Mouse (Mus musculus): Measurements from ENCODE around the gene Cnot10. TPM values are rescaled to one million over a fixed set of nuclear protein-coding genes. Genes with fewer than 3 reads are reported as not detected.

Gene Cnot10
- polyA plus RNA-seq, 1 experiment: 61.0 TPM

DNA sequence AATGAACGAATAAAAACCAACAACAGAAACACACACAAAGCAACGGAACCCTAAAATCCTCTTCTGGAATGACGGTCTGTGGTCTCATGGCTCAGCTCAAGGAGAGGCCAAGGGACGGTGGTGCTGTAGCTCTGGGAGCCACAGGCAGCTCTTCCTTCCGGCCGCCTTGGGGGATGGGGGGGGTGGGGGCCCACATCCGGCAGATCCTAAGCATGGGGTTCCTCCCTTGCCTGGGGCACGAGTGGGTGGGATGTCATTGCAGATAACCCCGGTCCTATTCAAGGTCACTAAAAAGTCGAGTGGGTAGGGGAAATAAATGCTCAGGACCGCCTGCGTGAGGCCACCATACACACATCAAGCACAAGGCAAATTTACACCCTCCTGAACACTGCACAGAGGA lies 93.2 kb downstream of the Cnot10 start:
- Histone ChIP-seq H3K9ac (ENCODE audit: low read depth, poor library complexity, severe bottlenecking) (peak overlapping the region; percentile 63), H3K27ac (ENCODE audit: insufficient read depth, low read length) (peak overlapping the region; percentile 63; the same call in 1 of the 2 replicates)

DNA sequence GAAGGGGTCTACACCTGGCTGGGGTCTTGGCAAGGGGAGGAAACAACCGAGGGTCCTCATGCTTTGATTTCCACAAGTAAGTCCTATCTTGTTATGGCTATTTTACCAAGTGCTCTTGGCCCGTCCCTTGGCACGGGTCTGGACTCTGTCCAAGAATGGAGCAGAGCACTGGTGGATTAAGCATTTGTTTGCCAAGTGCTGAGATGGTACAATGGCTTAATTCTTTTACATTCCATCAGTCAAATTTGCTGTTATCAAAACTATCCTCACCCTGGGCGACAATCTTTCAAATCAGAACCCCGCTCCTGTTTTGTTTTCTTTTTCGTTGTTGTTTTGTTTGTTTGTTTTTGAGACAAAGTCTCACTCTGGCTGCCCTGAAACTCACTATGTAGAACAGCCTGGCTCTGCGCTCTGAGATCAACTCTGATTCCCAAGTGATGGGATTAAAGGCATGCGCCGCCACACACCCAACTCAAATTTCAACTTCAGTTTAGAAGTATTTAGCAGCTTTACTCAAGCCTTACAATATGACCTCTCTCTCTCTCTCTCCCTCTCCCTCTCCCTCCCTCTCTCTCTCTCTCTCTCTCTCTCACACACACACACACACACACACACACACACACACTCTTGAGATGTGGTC lies 95.1 kb downstream of the Cnot10 start:
- TF ChIP-seq EP300 (IDR thresholded peaks at IDR 0.05; ENCODE audit: insufficient read depth, low read depth, low read length): no peak
- no peak for TF ChIP-seq POLR2A (IDR thresholded peaks at IDR 0.05; ENCODE audit: insufficient read depth, low read length)
- TF ChIP-seq CTCF (IDR thresholded peaks at IDR 0.05; ENCODE audit: low read depth, low read length): no peak
- Histone ChIP-seq H3K4me3 (ENCODE audit: low read depth, low read length) (no peak overlapping the region), H3K4me1 (ENCODE audit: control insufficient read depth, insufficient read depth, low read length) (peaks cover 4% of the 10 kb centered on the region)

More for the DNA sequence above, 93.2 kb downstream of the Cnot10 start:
- Histone ChIP-seq H3K4me3 (ENCODE audit: low read depth, low read length) (peak overlapping the region; percentile 23; the same call in 1 of the 2 replicates), H3K27me3 (ENCODE audit: control insufficient read depth, insufficient read depth, low read length, poor library complexity, severe bottlenecking) (no peaks in the 10 kb centered on the region), H3K36me3 (ENCODE audit: control insufficient read depth, insufficient read depth, low read length, poor library complexity, severe bottlenecking) (peaks cover 4% of the 10 kb centered on the region; the same call in 1 of the 2 replicates), H3K4me1 (ENCODE audit: control insufficient read depth, insufficient read depth, low read length) (peaks cover 6% of the 10 kb centered on the region), H3K9me3 (replicated peaks; ENCODE audit: control insufficient read depth, insufficient read depth, low read length, poor library complexity, severe bottlenecking) (no peaks in the 10 kb centered on the region)
- peak; percentile 97 for TF ChIP-seq EP300 (IDR thresholded peaks at IDR 0.05; ENCODE audit: insufficient read depth, low read depth, low read length)
- no peak for TF ChIP-seq POLR2A (IDR thresholded peaks at IDR 0.05; ENCODE audit: insufficient read depth, low read length)
- TF ChIP-seq CTCF (IDR thresholded peaks at IDR 0.05; ENCODE audit: low read depth, low read length): no peak

GRCm38 (mm10) chr9:114543882-114544753 lies 95.9 kb downstream of the Cnot10 start:
- Histone ChIP-seq H3K27ac (ENCODE audit: insufficient read depth, low read length) (no peak overlapping the region; the same call in 1 of the 2 replicates), H3K4me1 (ENCODE audit: control insufficient read depth, insufficient read depth, low read length) (peaks cover 7% of the 10 kb centered on the region), H3K36me3 (ENCODE audit: control insufficient read depth, insufficient read depth, low read length, poor library complexity, severe bottlenecking) (peaks cover 8% of the 10 kb centered on the region), H3K9me3 (replicated peaks; ENCODE audit: control insufficient read depth, insufficient read depth, low read length, poor library complexity, severe bottlenecking) (no peaks in the 10 kb centered on the region), H3K4me3 (ENCODE audit: low read depth, low read length) (no peak overlapping the region), H3K27me3 (ENCODE audit: control insufficient read depth, insufficient read depth, low read length, poor library complexity, severe bottlenecking) (no peaks in the 10 kb centered on the region), H3K9ac (ENCODE audit: low read depth, poor library complexity, severe bottlenecking) (0 out of 2 replicates have a peak overlapping the region, but pooled peaks have one; percentile 22)
- no peak for TF ChIP-seq EP300 (IDR thresholded peaks at IDR 0.05; ENCODE audit: insufficient read depth, low read depth, low read length)
- no peak for TF ChIP-seq POLR2A (IDR thresholded peaks at IDR 0.05; ENCODE audit: insufficient read depth, low read length)
- TF ChIP-seq CTCF (IDR thresholded peaks at IDR 0.05; ENCODE audit: low read depth, low read length): no peak

More for the DNA sequence above, 95.1 kb downstream of the Cnot10 start:
- peaks cover 8% of the 10 kb centered on the region for H3K36me3 ChIP-seq (ENCODE audit: control insufficient read depth, insufficient read depth, low read length, poor library complexity, severe bottlenecking)
- H3K9ac ChIP-seq (ENCODE audit: low read depth, poor library complexity, severe bottlenecking): peak overlapping the region; percentile 63; the same call in 1 of the 2 replicates
- H3K9me3 ChIP-seq (replicated peaks; ENCODE audit: control insufficient read depth, insufficient read depth, low read length, poor library complexity, severe bottlenecking): no peaks in the 10 kb centered on the region
- 0 out of 2 replicates have a peak overlapping the region, but pooled peaks have one; percentile 22 for H3K27ac ChIP-seq (ENCODE audit: insufficient read depth, low read length)
- no peaks in the 10 kb centered on the region for H3K27me3 ChIP-seq (ENCODE audit: control insufficient read depth, insufficient read depth, low read length, poor library complexity, severe bottlenecking)

DNA sequence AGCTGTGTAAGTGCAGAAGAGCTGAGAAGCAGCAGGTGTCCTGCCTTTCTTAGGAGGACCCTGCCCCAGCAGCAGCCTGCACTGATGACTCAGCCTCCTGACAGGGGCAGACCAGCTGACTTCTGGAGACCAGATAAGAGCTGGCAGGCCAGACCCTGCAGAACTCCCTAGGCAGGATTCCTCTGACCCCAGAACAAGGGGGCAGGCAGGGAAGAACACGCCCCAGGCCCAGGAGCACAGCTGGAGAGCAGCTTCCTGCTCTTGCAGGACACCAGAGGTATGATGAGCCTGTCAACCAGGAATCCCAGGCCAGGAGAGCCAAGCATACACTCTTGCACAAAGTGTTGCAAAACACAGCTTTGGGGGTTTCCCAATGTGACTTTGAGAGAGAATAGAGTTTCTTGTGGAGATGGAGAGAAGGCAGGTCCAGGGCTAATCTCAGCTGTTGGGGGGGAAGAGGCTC lies 98.7 kb downstream of the Cnot10 start:
- Histone ChIP-seq H3K4me1 (ENCODE audit: control insufficient read depth, insufficient read depth, low read length) (peaks cover 4% of the 10 kb centered on the region), H3K9me3 (replicated peaks; ENCODE audit: control insufficient read depth, insufficient read depth, low read length, poor library complexity, severe bottlenecking) (no peaks in the 10 kb centered on the region), H3K36me3 (ENCODE audit: control insufficient read depth, insufficient read depth, low read length, poor library complexity, severe bottlenecking) (peaks cover 9% of the 10 kb centered on the region), H3K9ac (ENCODE audit: low read depth, poor library complexity, severe bottlenecking) (no peak overlapping the region), H3K27ac (ENCODE audit: insufficient read depth, low read length) (peak overlapping the region; percentile 82), H3K27me3 (ENCODE audit: control insufficient read depth, insufficient read depth, low read length, poor library complexity, severe bottlenecking) (no peaks in the 10 kb centered on the region), H3K4me3 (ENCODE audit: low read depth, low read length) (no peak overlapping the region)
- TF ChIP-seq POLR2A (IDR thresholded peaks at IDR 0.05; ENCODE audit: insufficient read depth, low read length) (no peak), EP300 (IDR thresholded peaks at IDR 0.05; ENCODE audit: insufficient read depth, low read depth, low read length) (peak; percentile 92)

- no peak overlapping the region for H3K9ac ChIP-seq (ENCODE audit: low read depth, poor library complexity, severe bottlenecking)
These were observed 100.9 kb downstream of the Cnot10 start for GRCm38 (mm10) chr9:114538996-114539563.

More at GRCm38 (mm10) chr9:114538996-114539563, 100.9 kb downstream of the Cnot10 start:
- Histone ChIP-seq H3K9me3 (replicated peaks; ENCODE audit: control insufficient read depth, insufficient read depth, low read length, poor library complexity, severe bottlenecking) (no peaks in the 10 kb centered on the region), H3K27ac (ENCODE audit: insufficient read depth, low read length) (peak overlapping the region; percentile 39; the same call in 1 of the 2 replicates), H3K4me1 (ENCODE audit: control insufficient read depth, insufficient read depth, low read length) (peaks cover 6% of the 10 kb centered on the region), H3K36me3 (ENCODE audit: control insufficient read depth, insufficient read depth, low read length, poor library complexity, severe bottlenecking) (peaks cover 7% of the 10 kb centered on the region), H3K4me3 (ENCODE audit: low read depth, low read length) (no peak overlapping the region), H3K27me3 (ENCODE audit: control insufficient read depth, insufficient read depth, low read length, poor library complexity, severe bottlenecking) (no peaks in the 10 kb centered on the region)
- TF ChIP-seq CTCF (IDR thresholded peaks at IDR 0.05; ENCODE audit: low read depth, low read length) (no peak), POLR2A (IDR thresholded peaks at IDR 0.05; ENCODE audit: insufficient read depth, low read length) (no peak), EP300 (IDR thresholded peaks at IDR 0.05; ENCODE audit: insufficient read depth, low read depth, low read length) (no peak)

Data from ES-Bruce4 (cell line).